Mouse (Mus musculus) telencephalon, adult 2 months (tissue): ENCODE measurements around the gene Lpin2.

Source experiments
- DNase-seq: peaks from one replicate; pipeline ENCODE4 v3.0.0-alpha.2; 2011; ENCODE audit warnings: low read depth, low spot score

The Lpin2 gene

GRCm38 (mm10) chr17:71264739-71265138, 82.4 kb downstream of the Lpin2 start:
- no peak for DNase-seq

- DNase-seq, result no peak
Measured at GRCm38 (mm10) chr17:71265336-71266051, 83.1 kb downstream of the Lpin2 start.

- DNase-seq, result no peak
Measured at GRCm38 (mm10) chr17:71267374-71267773, 85.0 kb downstream of the Lpin2 start.

GRCm38 (mm10) chr17:71268152-71268551, 85.8 kb downstream of the Lpin2 start:
- DNase-seq, result no peak

GRCm38 (mm10) chr17:71268599-71268998, 86.2 kb downstream of the Lpin2 start:
- no peak for DNase-seq

GRCm38 (mm10) chr17:71273901-71274300, 91.5 kb downstream of the Lpin2 start:
- DNase-seq, result no peak

GRCm38 (mm10) chr17:71276771-71277170, 94.4 kb downstream of the Lpin2 start:
- no peak for DNase-seq

- no peak for DNase-seq
Measured at GRCm38 (mm10) chr17:71277701-71278491, 95.5 kb downstream of the Lpin2 start.

- DNase-seq, result no peak
Measured at GRCm38 (mm10) chr17:71282716-71283115, 100.4 kb downstream of the Lpin2 start.

GRCm38 (mm10) chr17:71283237-71283636, 100.9 kb downstream of the Lpin2 start:
- DNase-seq, result no peak

GRCm38 (mm10) chr17:71284890-71285289, 102.5 kb downstream of the Lpin2 start:
- no peak for DNase-seq

GRCm38 (mm10) chr17:71285929-71286328, 103.6 kb downstream of the Lpin2 start:
- DNase-seq, result no peak

GRCm38 (mm10) chr17:71287586-71287985, 105.2 kb downstream of the Lpin2 start:
- DNase-seq, result no peak

GRCm38 (mm10) chr17:71288145-71288758, 105.9 kb downstream of the Lpin2 start:
- DNase-seq, result no peak

- DNase-seq, result no peak
Measured at GRCm38 (mm10) chr17:71288808-71289548, 106.6 kb downstream of the Lpin2 start.

- DNase-seq, result no peak
Measured at GRCm38 (mm10) chr17:71289572-71290176, 107.3 kb downstream of the Lpin2 start.

GRCm38 (mm10) chr17:71290486-71291410, 108.4 kb downstream of the Lpin2 start:
- no peak for DNase-seq

- no peak for DNase-seq
Measured at GRCm38 (mm10) chr17:71291897-71292420, 109.6 kb downstream of the Lpin2 start.

GRCm38 (mm10) chr17:71292897-71293296, 110.5 kb downstream of the Lpin2 start:
- DNase-seq, result no peak

GRCm38 (mm10) chr17:71294570-71294969, 112.2 kb downstream of the Lpin2 start:
- no peak for DNase-seq
